Mouse (Mus musculus): ENCODE measurements around the gene Ect2.
A peak's percentile ranks its signal among the peaks of the same experiment; 100 is the strongest.

Gene Ect2

GRCm38 (mm10) chr3:27153701-27154209 is at the start of gene Ect2:
Ect2 (minus strand) TSS chr3:27153878.
- DNase-seq (ENCODE audit: extremely low read depth, low read depth, low spot score), result peak; percentile 82

GRCm38 (mm10) chr3:27201728-27202411 is 48.2 kb upstream of the Ect2 start:
- no peak for DNase-seq (ENCODE audit: extremely low read depth, low read depth, low spot score)

- no peak for DNase-seq (ENCODE audit: extremely low read depth, low read depth, low spot score)
These were observed 45.4 kb upstream of the Ect2 start for GRCm38 (mm10) chr3:27199120-27199519.

GRCm38 (mm10) chr3:27197816-27198215 is 44.1 kb upstream of the Ect2 start:
- DNase-seq (ENCODE audit: extremely low read depth, low read depth, low spot score), result no peak

- no peak for DNase-seq (ENCODE audit: extremely low read depth, low read depth, low spot score)
These were observed 42.9 kb upstream of the Ect2 start for GRCm38 (mm10) chr3:27196529-27196928.

- no peak for DNase-seq (ENCODE audit: extremely low read depth, low read depth, low spot score)
These were observed 42.0 kb upstream of the Ect2 start for GRCm38 (mm10) chr3:27195573-27196227.

- no peak for DNase-seq (ENCODE audit: extremely low read depth, low read depth, low spot score)
These were observed 41.5 kb upstream of the Ect2 start for GRCm38 (mm10) chr3:27195153-27195552.

- DNase-seq (ENCODE audit: extremely low read depth, low read depth, low spot score), result no peak
These were observed 40.2 kb upstream of the Ect2 start for GRCm38 (mm10) chr3:27193844-27194317.

- no peak for DNase-seq (ENCODE audit: extremely low read depth, low read depth, low spot score)
These were observed 38.2 kb upstream of the Ect2 start for GRCm38 (mm10) chr3:27191856-27192255.

- DNase-seq (ENCODE audit: extremely low read depth, low read depth, low spot score), result no peak
These were observed 37.2 kb upstream of the Ect2 start for GRCm38 (mm10) chr3:27190865-27191264.

GRCm38 (mm10) chr3:27189320-27190261 is 35.9 kb upstream of the Ect2 start:
- no peak for DNase-seq (ENCODE audit: extremely low read depth, low read depth, low spot score)

GRCm38 (mm10) chr3:27188386-27188785 is 34.7 kb upstream of the Ect2 start:
- DNase-seq (ENCODE audit: extremely low read depth, low read depth, low spot score), result no peak

- DNase-seq (ENCODE audit: extremely low read depth, low read depth, low spot score), result no peak
These were observed 30.0 kb upstream of the Ect2 start for GRCm38 (mm10) chr3:27183601-27184175.

GRCm38 (mm10) chr3:27182733-27183600 is 29.3 kb upstream of the Ect2 start, which contains the start of gene Nceh1:
Nceh1 (plus strand) TSS chr3:27182965.
- DNase-seq (ENCODE audit: extremely low read depth, low read depth, low spot score), result no peak

GRCm38 (mm10) chr3:27179711-27180110 is 26.0 kb upstream of the Ect2 start:
- DNase-seq (ENCODE audit: extremely low read depth, low read depth, low spot score), result no peak

- DNase-seq (ENCODE audit: extremely low read depth, low read depth, low spot score), result no peak
These were observed 16.6 kb upstream of the Ect2 start for GRCm38 (mm10) chr3:27170257-27170656.

- DNase-seq (ENCODE audit: extremely low read depth, low read depth, low spot score), result no peak
These were observed 11.9 kb upstream of the Ect2 start for GRCm38 (mm10) chr3:27165481-27166065.

GRCm38 (mm10) chr3:27162410-27162804 is 8.7 kb upstream of the Ect2 start:
- no peak for DNase-seq (ENCODE audit: extremely low read depth, low read depth, low spot score)

GRCm38 (mm10) chr3:27161645-27162409 is 8.1 kb upstream of the Ect2 start:
- DNase-seq (ENCODE audit: extremely low read depth, low read depth, low spot score), result no peak
